Mouse (Mus musculus) embryonic fibroblast, embryonic 13.5 days (primary cell): Measurements from ENCODE around the gene Esyt2.

ENCODE experiments used
- CTCF ChIP-seq: IDR thresholded peaks from 2 replicates; pipeline ENCODE4 v1.5.1; 2011; ENCODE audit warnings: mild to moderate bottlenecking, control low read depth, low read length, moderate library complexity, borderline replicate concordance; ENCODE audit not compliant: insufficient read depth
- POLR2A ChIP-seq: IDR thresholded peaks from 2 replicates; pipeline ENCODE4 v1.6.1; 2011; ENCODE audit warnings: low read depth, mild to moderate bottlenecking, control low read depth, low read length, moderate library complexity

GRCm38 (mm10) chr12:116425392-116425791 is 144.4 kb downstream of the Esyt2 start:
- TF ChIP-seq CTCF (no peak), POLR2A (no peak)
